Mouse (Mus musculus) heart, postnatal 10 days (tissue): ENCODE data around the gene Ebp. TPM values are rescaled to one million over a fixed set of nuclear protein-coding genes. Genes with fewer than 3 reads are reported as not detected.

ENCODE experiments used
- DNase-seq, 2 experiments: peaks; one replicate each; pipeline ENCODE4 v3.0.0; 2021
- intact Hi-C: fragments of 180-260 bp; cut with DNase I; formaldehyde crosslinking; loops from one replicate; pipeline ENCODE4 v1.15.1; 2025
- total RNA-seq, 2 experiments: library from RNA; stranded (reverse); gene quantifications; 2 replicates each; pipeline ENCODE4 v1.2.3; 2021

Gene Ebp
- 10 to 100 TPM; 22.8 to 26.1 TPM for total RNA-seq

GRCm38 (mm10) chrX:8193419-8193723 is at the start of gene Ebp:
Ebp (minus strand) TSS chrX:8193512.
- intact Hi-C loops = loop anchor here (5.0 kb wide), 1 partner anchor 59 kb away; the partner anchor contains the start of gene Ftsj1
- DNase-seq = no peak

DNA sequence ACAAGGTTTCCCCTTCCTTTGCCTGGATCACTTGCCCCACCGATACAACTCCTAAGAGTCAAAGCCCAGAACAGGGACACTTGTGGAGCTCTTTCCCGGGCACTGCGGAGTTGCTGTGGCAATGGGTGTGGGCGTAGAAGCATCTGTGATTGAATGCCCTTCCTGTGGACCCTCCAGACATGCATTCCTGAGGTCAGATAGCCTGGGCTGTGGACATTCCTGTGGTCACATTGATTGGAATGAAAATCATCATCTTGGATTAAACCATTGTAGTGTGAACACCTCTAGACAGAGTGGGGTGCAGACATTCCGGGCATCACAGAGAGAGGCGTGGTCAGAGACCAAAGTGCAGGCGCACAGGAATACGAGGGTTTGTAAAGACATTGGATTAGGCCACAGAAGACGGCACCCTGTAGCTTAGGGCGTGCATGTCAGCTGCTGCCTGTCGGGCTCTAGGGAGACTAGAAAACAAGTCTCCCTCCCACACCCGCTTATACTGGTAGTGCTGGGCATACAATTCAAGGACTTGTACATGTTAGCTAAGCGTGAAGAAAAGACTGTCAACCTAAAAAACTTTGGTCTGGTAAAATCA is 45.6 kb upstream of the Ebp start:
- intact Hi-C loops = no loop called here
- DNase-seq = no peak

GRCm38 (mm10) chrX:8236704-8237103 is 43.4 kb upstream of the Ebp start:
- DNase-seq = no peak
- intact Hi-C loops = no loop called here

DNA sequence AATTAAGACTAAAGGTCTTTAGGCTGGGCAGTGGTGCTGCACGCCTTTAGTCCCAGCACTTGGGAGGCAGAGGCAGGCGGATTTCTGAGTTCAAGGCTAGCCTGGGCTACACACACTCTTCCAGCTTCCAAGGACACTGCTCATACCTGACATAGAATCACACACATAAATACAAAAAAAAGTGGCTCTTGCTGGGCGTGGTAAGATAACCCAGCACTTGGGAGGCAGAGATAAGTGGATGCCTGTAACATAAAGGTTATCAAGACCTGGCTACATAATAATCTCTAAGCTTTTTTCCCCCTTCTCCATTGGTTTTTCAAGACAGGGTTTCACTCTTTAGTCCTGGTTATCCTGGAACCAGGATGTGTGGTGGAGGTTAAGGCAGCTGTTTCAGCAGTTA is 40.3 kb upstream of the Ebp start:
- no peak for DNase-seq
- intact Hi-C loops = no loop called here

- intact Hi-C loops = no loop called here
- no peak for DNase-seq
Observed at GRCm38 (mm10) chrX:8230272-8230671, 37.0 kb upstream of the Ebp start.

DNA sequence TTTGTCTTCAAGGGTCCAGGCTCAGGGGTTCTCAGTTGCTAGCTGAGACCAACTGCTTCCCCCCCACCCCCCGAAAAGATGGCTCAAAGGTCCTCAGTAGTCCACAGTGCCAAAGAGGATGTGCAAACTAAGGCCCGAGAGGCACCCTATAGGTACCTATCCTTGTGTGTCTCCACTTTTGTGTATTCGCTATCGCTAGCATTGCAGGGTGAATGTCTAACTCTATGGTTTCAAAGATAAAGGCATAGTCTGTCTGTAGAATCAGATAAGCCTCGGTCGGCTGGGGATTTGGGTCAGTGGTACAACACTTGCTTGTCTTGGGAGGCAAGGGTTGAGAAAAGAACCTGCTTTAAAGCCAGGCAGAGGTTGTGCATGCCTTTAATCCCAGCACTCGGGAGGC is 30.2 kb upstream of the Ebp start:
- DNase-seq = no peak
- intact Hi-C loops = no loop called here

DNA sequence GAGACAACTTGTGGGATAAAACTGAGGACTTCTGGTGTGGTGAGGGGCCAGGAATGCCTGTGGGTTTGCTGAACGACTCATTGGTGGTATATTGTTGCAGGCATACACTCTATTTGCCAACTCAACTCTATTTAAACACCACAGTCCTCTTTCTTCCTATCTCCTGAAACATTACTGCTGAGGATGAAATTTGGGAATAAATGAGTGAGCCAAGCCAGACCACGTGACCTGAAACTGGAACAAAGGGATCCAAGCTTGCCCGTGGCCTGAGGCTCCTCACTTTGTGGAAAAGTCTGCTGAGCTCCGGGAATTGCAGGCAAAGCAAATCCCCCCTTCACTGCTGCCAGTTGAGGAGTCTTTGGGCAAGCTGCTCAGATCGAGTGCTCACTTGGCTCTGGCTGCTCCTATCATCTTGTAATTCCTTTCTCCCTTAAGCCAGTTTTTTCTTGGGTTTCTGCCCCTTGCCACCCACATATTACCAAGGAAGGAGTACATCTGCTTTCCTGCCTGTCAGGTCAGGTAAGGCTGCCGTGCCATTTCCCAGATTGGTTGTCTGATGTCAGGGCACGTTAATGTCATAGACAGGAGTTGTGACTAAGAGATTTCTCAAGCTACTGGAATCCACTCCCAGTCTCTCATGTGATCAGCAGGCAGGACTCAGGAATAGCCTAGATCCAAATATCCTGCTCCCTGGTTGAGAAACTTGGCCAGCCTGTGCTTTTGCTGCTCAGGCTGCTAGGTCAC is 29.5 kb upstream of the Ebp start:
- peak; percentile 2 to 5 for DNase-seq
- intact Hi-C loops = no loop called here

- intact Hi-C loops = no loop called here
- no peak for DNase-seq
Observed at GRCm38 (mm10) chrX:8222296-8222677, 29.0 kb upstream of the Ebp start.

DNA sequence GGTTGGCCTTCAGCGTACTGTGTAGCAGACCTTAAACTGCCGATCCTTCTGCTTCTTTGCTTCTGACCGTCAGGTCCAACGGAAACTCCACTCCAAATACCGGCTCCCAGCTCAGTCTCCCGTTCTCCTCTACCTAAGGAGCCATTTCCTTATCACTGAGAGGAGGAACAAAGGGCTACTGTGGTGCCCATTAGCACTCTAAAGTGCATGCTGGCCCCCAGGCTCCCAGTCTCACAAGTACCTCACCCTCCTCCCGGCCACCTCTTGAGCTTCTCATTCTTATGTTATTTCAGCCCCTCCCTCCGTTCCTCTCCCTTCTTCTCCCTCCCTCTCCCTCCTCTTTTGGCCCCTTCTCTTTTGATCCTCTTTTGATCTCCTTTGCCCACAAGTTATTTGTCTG is 26.3 kb upstream of the Ebp start:
- intact Hi-C loops = no loop called here
- DNase-seq = no peak

DNA sequence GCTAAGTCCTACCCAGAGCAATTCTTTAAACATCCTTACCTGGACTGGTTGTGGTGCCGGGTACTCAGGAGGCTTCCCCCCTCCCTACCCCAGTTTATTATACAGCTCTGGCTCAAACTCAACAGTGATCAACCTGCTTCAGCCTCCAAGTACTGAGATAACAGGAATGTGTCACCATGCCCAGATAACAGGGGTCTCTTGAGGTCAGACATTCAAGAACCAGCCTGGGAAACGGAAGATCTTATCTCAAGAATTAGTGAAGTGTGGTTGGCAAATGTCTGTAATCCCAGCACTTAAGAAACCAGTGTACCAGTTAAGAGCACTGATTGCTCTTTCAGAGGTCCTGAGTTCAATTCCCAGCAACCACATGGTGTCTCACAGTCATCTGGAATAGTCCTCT is 24.8 kb upstream of the Ebp start:
- intact Hi-C loops = no loop called here
- no peak for DNase-seq

DNA sequence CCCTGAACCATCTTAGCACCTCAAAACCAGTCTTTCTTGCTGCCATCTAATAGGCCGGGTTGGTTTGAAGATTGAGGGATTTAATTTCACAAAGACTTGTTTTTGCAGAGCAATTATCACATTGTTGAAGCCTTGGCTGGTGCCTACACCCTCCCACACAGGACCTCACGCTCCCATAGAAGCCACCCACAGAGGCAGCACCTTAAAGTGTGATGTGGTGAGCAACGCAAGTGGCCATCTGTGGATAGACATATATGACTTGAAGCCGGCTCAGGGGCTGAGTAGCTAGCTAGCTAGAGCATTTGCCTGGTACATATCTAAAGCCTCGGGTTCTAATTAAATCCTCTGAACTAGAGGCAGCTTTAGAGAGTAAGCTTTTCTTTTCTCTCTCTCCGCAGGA is 24.1 kb upstream of the Ebp start:
- DNase-seq = no peak
- intact Hi-C loops = no loop called here

DNA sequence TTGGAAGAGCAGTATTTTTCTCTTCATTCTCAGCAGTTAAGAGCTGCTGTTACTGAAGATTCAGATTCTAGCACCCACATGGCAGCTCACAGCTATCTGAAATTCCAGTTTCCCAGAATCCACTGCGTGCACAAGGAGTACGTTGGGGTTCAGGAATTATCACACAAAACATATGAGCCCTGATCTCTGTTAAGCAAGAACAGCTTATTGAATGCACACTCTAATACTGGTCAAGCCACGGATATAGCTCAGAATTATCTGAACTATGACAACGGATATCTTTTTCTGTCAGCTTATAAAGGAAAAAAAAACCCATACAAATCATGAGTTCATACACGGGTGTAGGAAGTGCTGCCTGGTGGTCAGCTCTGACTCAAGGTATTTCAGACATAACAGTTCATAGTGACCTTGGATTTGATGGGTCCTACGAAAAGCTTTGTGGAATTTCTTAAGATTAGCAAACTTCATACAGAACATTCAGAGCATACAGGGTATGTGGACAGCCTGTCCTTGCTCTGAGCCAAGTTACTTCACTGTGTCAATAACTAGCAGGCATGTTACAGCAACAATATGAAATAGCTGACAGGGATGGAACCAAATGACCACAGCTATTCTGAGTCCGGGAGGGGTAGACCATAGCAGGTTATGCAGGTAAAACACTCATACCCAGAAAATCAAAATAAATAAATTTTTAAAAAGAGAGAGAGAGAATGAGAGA is 18.3 kb upstream of the Ebp start:
- no peak for DNase-seq
- intact Hi-C loops = no loop called here

GRCm38 (mm10) chrX:8209720-8210119 is 16.4 kb upstream of the Ebp start:
- no peak for DNase-seq
- intact Hi-C loops = loop anchor here (5.0 kb wide), 2 partner anchors 38 to 1747 kb away; no protein-coding TSS in a partner anchor

- no peak for DNase-seq
- intact Hi-C loops = loop anchor here (5.0 kb wide), 2 partner anchors 40 to 1745 kb away; no protein-coding TSS in a partner anchor
Observed at GRCm38 (mm10) chrX:8207224-8207623, 13.9 kb upstream of the Ebp start.

DNA sequence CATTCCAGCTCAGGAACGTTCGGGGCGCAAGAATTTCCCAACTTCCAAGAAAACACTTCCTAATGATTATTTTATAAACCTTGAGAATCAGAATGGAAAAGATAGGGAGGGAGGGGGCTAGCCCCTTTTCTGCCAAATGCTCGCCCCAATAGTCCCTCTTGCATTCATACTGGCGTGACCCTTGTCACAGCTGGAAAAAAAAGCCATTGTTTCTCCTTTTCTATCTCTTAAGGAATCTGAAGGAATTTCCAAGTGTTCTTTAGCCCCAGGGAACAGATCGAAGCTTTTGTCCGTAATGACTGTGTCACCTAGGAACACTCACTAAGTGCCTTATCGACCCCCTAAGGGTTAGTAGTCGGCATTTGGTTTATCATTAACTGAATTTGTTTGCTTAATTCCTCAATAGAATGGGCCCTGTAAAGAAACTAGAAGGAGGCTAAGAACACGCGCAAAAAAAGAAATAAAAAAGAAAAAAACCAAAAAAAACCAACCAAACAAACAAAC is 13.4 kb upstream of the Ebp start:
- no peak for DNase-seq
- intact Hi-C loops = loop anchor here (5.0 kb wide), 2 partner anchors 41 to 1744 kb away; no protein-coding TSS in a partner anchor

- peak; percentile 78 to 80 for DNase-seq
- intact Hi-C loops = loop anchor here (5.0 kb wide), 2 partner anchors 41 to 1744 kb away; no protein-coding TSS in a partner anchor
Observed at GRCm38 (mm10) chrX:8206015-8206693, 12.8 kb upstream of the Ebp start, which contains the start of gene Porcn. Porcn (minus strand) TSS chrX:8206525.

GRCm38 (mm10) chrX:8205551-8205950 is 12.2 kb upstream of the Ebp start:
- intact Hi-C loops = loop anchor here (5.0 kb wide), 2 partner anchors 42 to 1743 kb away; no protein-coding TSS in a partner anchor

GRCm38 (mm10) chrX:8205088-8205487 is 11.8 kb upstream of the Ebp start:
- intact Hi-C loops = loop anchor here (5.0 kb wide), 2 partner anchors 42 to 1743 kb away; no protein-coding TSS in a partner anchor
- no peak for DNase-seq

More at GRCm38 (mm10) chrX:8205551-8205950, 12.2 kb upstream of the Ebp start:
- DNase-seq = no peak

GRCm38 (mm10) chrX:8204076-8204475 is 10.8 kb upstream of the Ebp start:
- intact Hi-C loops = no loop called here

DNA sequence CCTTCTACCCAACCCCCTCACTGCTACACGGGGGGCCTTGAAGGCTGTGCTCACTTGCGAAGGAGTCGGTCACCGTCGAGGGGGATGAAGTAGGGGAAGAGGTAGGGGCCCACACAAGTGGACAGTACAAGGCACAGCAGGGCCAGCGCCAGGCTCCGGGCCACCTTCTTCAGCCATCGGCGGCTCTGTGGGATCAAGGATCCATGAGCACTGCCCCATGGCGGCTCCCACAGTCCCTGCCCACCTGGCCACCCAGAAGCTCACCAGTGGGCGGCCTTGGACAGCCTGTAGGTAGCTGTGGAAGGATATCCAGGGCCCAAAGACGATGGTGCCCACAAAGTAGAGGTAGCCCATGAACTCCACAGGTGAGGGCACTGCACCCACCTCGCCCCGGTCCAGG is 9.8 kb upstream of the Ebp start:
- no peak for DNase-seq
- intact Hi-C loops = no loop called here

More at GRCm38 (mm10) chrX:8204076-8204475, 10.8 kb upstream of the Ebp start:
- DNase-seq = no peak
